Mouse (Mus musculus) MEL (cell line): ENCODE results near the gene Cyp2f2. TPM values are rescaled to one million over a fixed set of nuclear protein-coding genes. Genes with fewer than 3 reads are reported as not detected.

Experiments
- DNase-seq: peaks from one replicate; pipeline ENCODE4 v3.0.0; 2011; ENCODE audit warnings: low read depth, low spot score
- H3K27ac ChIP-seq: 2 replicates; pipeline ENCODE4 v1.5.1; 2012; ENCODE audit warnings: low read depth, mild to moderate bottlenecking, control low read depth, low read length, moderate library complexity; ENCODE audit not compliant: control insufficient read depth
- H3K27me3 ChIP-seq, 2 experiments: fragments of 150-350 bp in 1 of 2; sonication (generic) in 1 of 2; 2 replicates each; pipeline ENCODE4 v1.6.1; 2012; ENCODE audit warnings: low read length in 2 of 2, mild to moderate bottlenecking in 2 of 2, improper control_type of control experiment in 1 of 2, moderate library complexity in 1 of 2; ENCODE audit not compliant: insufficient read depth in 2 of 2, control insufficient read depth in 1 of 2
- H3K36me3 ChIP-seq, 2 experiments: 2 replicates each; pipeline ENCODE4 v1.6.1; 2012 to 2014; ENCODE audit warnings: low read length in 2 of 2, improper control_type of control experiment in 1 of 2, inconsistent platforms in 1 of 2, mild to moderate bottlenecking in 1 of 2; ENCODE audit not compliant: insufficient read depth in 2 of 2, control insufficient read depth in 1 of 2
- H3K4me1 ChIP-seq, 2 experiments: fragments of 150-350 bp in 1 of 2; sonication (generic) in 1 of 2; 2 replicates each; pipeline ENCODE4 v1.6.1; 2012; ENCODE audit warnings: low read length in 2 of 2, improper control_type of control experiment in 1 of 2, mild to moderate bottlenecking in 1 of 2; ENCODE audit not compliant: insufficient read depth in 2 of 2, control insufficient read depth in 1 of 2
- H3K4me3 ChIP-seq, 2 experiments: fragments of 150-350 bp in 1 of 2; sonication (generic) in 1 of 2; 2 replicates each; pipeline ENCODE4 v1.5.1; 2012; ENCODE audit warnings: low read depth in 2 of 2, low read length in 2 of 2, mild to moderate bottlenecking in 2 of 2, moderate library complexity in 2 of 2, control low read depth in 1 of 2, improper control_type of control experiment in 1 of 2; ENCODE audit not compliant: control insufficient read depth in 1 of 2, insufficient read depth in 1 of 2
- H3K79me2 ChIP-seq: 2 replicates; pipeline ENCODE4 v1.6.1; 2012; ENCODE audit warnings: mild to moderate bottlenecking, low read length, moderate library complexity; ENCODE audit not compliant: control insufficient read depth, poor library complexity, insufficient read depth
- H3K9ac ChIP-seq: 2 replicates; pipeline ENCODE4 v1.6.1; 2012; ENCODE audit warnings: low read depth, mild to moderate bottlenecking, control low read depth, low read length, moderate library complexity; ENCODE audit not compliant: control insufficient read depth, poor library complexity, severe bottlenecking
- H3K9me3 ChIP-seq: fragments of 150-350 bp; sonication (generic); replicated peaks from 2 replicates; pipeline ENCODE4 v1.6.1; 2012; ENCODE audit warnings: mild to moderate bottlenecking, low read length, improper control_type of control experiment, moderate library complexity; ENCODE audit not compliant: insufficient read depth
- BHLHE40 ChIP-seq: IDR thresholded peaks from 2 replicates; pipeline ENCODE4 v1.6.1; 2012; ENCODE audit warnings: low read depth, mild to moderate bottlenecking, inconsistent platforms, low read length, improper control_type of control experiment, borderline replicate concordance
- CHD1 ChIP-seq: IDR thresholded peaks from 2 replicates; pipeline ENCODE4 v1.6.1; 2012; ENCODE audit warnings: low read depth, mild to moderate bottlenecking, inconsistent platforms, low read length, improper control_type of control experiment
- CTCF ChIP-seq, 3 experiments: IDR thresholded peaks in 2 of 3; conservative IDR thresholded peaks in 1 of 3; 2 replicates each; pipeline ENCODE4 v1.5.1; 2011 to 2012; ENCODE audit warnings: low read length in 3 of 3, low read depth in 2 of 3, mild to moderate bottlenecking in 2 of 3, improper control_type of control experiment in 1 of 3, inconsistent platforms in 1 of 3, mixed read lengths in 1 of 3, moderate library complexity in 1 of 3; ENCODE audit not compliant: control insufficient read depth in 1 of 3, insufficient read depth in 1 of 3, poor library complexity in 1 of 3, severe bottlenecking in 1 of 3
- E2F4 ChIP-seq: IDR thresholded peaks from 2 replicates; pipeline ENCODE4 v1.6.1; 2011; ENCODE audit warnings: low read depth, low read length, improper control_type of control experiment, borderline replicate concordance
- ELF1 ChIP-seq: IDR thresholded peaks from 2 replicates; pipeline ENCODE4 v1.6.1; 2014; ENCODE audit warnings: low read depth, mild to moderate bottlenecking, inconsistent platforms, low read length, improper control_type of control experiment, moderate library complexity
- EP300 ChIP-seq, 2 experiments: IDR thresholded peaks; 2 replicates each; pipeline ENCODE4 v1.6.1; 2011; ENCODE audit warnings: improper control_type of control experiment in 2 of 2, low read length in 2 of 2, low read depth in 1 of 2, mild to moderate bottlenecking in 1 of 2
- ETS1 ChIP-seq: IDR thresholded peaks from 2 replicates; pipeline ENCODE4 v1.6.1; 2012; ENCODE audit warnings: low read depth, mild to moderate bottlenecking, inconsistent platforms, low read length, improper control_type of control experiment, moderate library complexity
- GATA1 ChIP-seq: IDR thresholded peaks from 2 replicates; pipeline ENCODE4 v1.6.1; 2011; ENCODE audit warnings: low read depth, low read length, improper control_type of control experiment
- HCFC1 ChIP-seq: IDR thresholded peaks from 2 replicates; pipeline ENCODE4 v1.6.1; 2012; ENCODE audit warnings: low read depth, mild to moderate bottlenecking, inconsistent platforms, low read length, improper control_type of control experiment, moderate library complexity
- JUND ChIP-seq: IDR thresholded peaks from 2 replicates; pipeline ENCODE4 v1.6.1; 2011; ENCODE audit warnings: low read depth, mild to moderate bottlenecking, improper control_type of control experiment, low read length
- KAT2A ChIP-seq: conservative IDR thresholded peaks from 2 replicates; pipeline ENCODE4 v1.6.1; 2012; ENCODE audit warnings: low read depth, low read length, improper control_type of control experiment, inconsistent platforms
- MAFK ChIP-seq: IDR thresholded peaks from 2 replicates; pipeline ENCODE4 v1.6.1; 2011; ENCODE audit warnings: low read depth, mild to moderate bottlenecking, low read length, improper control_type of control experiment, borderline replicate concordance
- MEF2A ChIP-seq: IDR thresholded peaks from 2 replicates; pipeline ENCODE4 v1.6.1; 2014; ENCODE audit warnings: low read depth, mild to moderate bottlenecking, inconsistent platforms, low read length, improper control_type of control experiment; ENCODE audit not compliant: poor library complexity, insufficient replicate concordance, severe bottlenecking; ENCODE audit errors: extremely low read depth
- MXI1 ChIP-seq: IDR thresholded peaks from 2 replicates; pipeline ENCODE4 v1.6.1; 2011; ENCODE audit warnings: mild to moderate bottlenecking, low read depth, low read length, improper control_type of control experiment
- MYB ChIP-seq: IDR thresholded peaks from 2 replicates; pipeline ENCODE4 v1.6.1; 2011; ENCODE audit warnings: mild to moderate bottlenecking, low read depth, low read length, improper control_type of control experiment
- MYC ChIP-seq: IDR thresholded peaks from 2 replicates; pipeline ENCODE4 v1.6.1; 2011; ENCODE audit warnings: low read depth, mild to moderate bottlenecking, low read length, improper control_type of control experiment, moderate library complexity
- NRF1 ChIP-seq: IDR thresholded peaks from 2 replicates; pipeline ENCODE4 v1.6.1; 2014; ENCODE audit warnings: low read depth, mild to moderate bottlenecking, inconsistent platforms, low read length, improper control_type of control experiment, moderate library complexity; ENCODE audit not compliant: poor library complexity, insufficient read depth, severe bottlenecking
- POLR2AphosphoS2 ChIP-seq: IDR thresholded peaks from 2 replicates; pipeline ENCODE4 v1.6.1; 2011; ENCODE audit warnings: low read length, improper control_type of control experiment
- RAD21 ChIP-seq: IDR thresholded peaks from 2 replicates; pipeline ENCODE4 v1.6.1; 2011; ENCODE audit warnings: mild to moderate bottlenecking, low read depth, low read length, improper control_type of control experiment
- RCOR1 ChIP-seq: IDR thresholded peaks from 2 replicates; pipeline ENCODE4 v1.6.1; 2012; ENCODE audit warnings: low read depth, mild to moderate bottlenecking, inconsistent platforms, low read length, improper control_type of control experiment
- TAL1 ChIP-seq: IDR thresholded peaks from 2 replicates; pipeline ENCODE4 v1.6.1; 2012; ENCODE audit warnings: mild to moderate bottlenecking, inconsistent platforms, low read length, moderate library complexity, mixed read lengths
- TBP ChIP-seq: IDR thresholded peaks from 2 replicates; pipeline ENCODE4 v1.8.0; 2011; ENCODE audit warnings: low read depth, low read length, improper control_type of control experiment
- UBTF ChIP-seq: IDR thresholded peaks from 2 replicates; pipeline ENCODE4 v1.6.1; 2012; ENCODE audit warnings: low read depth, mild to moderate bottlenecking, inconsistent platforms, low read length, improper control_type of control experiment, moderate library complexity, borderline replicate concordance; ENCODE audit not compliant: insufficient read depth
- USF2 ChIP-seq, 2 experiments: IDR thresholded peaks; 2 replicates each; pipeline ENCODE4 v1.6.1; 2011 to 2012; ENCODE audit warnings: improper control_type of control experiment in 2 of 2, low read length in 2 of 2, borderline replicate concordance in 1 of 2, inconsistent platforms in 1 of 2, low read depth in 1 of 2, mild to moderate bottlenecking in 1 of 2; ENCODE audit not compliant: insufficient read depth in 1 of 2
- ZC3H11A ChIP-seq: IDR thresholded peaks from 2 replicates; pipeline ENCODE4 v1.6.1; 2012; ENCODE audit warnings: low read depth, mild to moderate bottlenecking, inconsistent platforms, low read length, improper control_type of control experiment
- ZKSCAN1 ChIP-seq: IDR thresholded peaks from 2 replicates; pipeline ENCODE4 v1.6.1; 2012; ENCODE audit warnings: low read depth, mild to moderate bottlenecking, inconsistent platforms, low read length, improper control_type of control experiment, moderate library complexity
- ZMIZ1 ChIP-seq: IDR thresholded peaks from 2 replicates; pipeline ENCODE4 v1.6.1; 2012; ENCODE audit warnings: low read depth, mild to moderate bottlenecking, inconsistent platforms, low read length, improper control_type of control experiment, moderate library complexity
- ZNF384 ChIP-seq: IDR thresholded peaks from 2 replicates; pipeline ENCODE4 v1.6.1; 2012; ENCODE audit warnings: low read depth, mild to moderate bottlenecking, inconsistent platforms, low read length, improper control_type of control experiment
- polyA plus RNA-seq, 2 experiments: library from polyadenylated mRNA; stranded (reverse) in 1 of 2; unstranded in 1 of 2; fragments of >175 nt in 1 of 2; fragments of >200 nt in 1 of 2; gene quantifications; 2 replicates each; pipeline versions ENCODE4 v1.2.1 to v1.2.4; 2012; ENCODE audit warnings: low replicate concordance in 2 of 2, low read depth in 1 of 2; ENCODE audit not compliant: insufficient read length in 2 of 2, insufficient read depth in 1 of 2, missing spikeins in 1 of 2
- total RNA-seq: library from RNA; depleted of rRNA; stranded (reverse); fragments of 300-350 nt; gene quantifications from 2 replicates; pipeline ENCODE4 v1.2.3, GENCODE M21; 2012

The Cyp2f2 gene
- total and polyA plus RNA-seq, 3 experiments: not detected

DNA sequence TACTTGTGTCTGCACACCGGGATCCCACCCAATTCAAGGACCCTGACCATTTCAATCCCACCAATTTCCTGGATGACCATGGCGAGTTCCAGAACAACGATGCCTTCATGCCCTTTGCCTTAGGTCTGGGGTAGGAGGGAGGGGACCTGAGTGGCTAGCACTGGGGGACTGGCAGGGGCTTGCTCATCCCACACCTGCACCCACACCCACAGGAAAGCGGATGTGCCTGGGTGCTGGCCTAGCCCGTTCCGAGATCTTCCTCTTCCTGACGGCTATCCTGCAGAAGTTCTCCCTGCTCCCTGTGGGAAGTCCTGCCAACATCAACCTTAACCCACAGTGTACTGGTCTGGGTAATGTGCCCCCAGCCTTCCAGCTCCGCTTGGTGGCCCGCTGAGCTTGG, 38.5 kb downstream of the Cyp2f2 start:
- no peak overlapping the region for H3K4me3 ChIP-seq
- H3K27ac ChIP-seq: no peak overlapping the region
- H3K4me1 ChIP-seq: no peaks in the 10 kb centered on the region
- no peak overlapping the region for H3K9ac ChIP-seq
- TF ChIP-seq ZNF384 (no peak), UBTF (no peak), MXI1 (no peak), ZKSCAN1 (no peak), USF2 (IDR thresholded peaks at IDR 0.05; ENCODE audit: borderline replicate concordance in 1 of 2, insufficient read depth in 1 of 2, low read depth in 1 of 2, low read length in 2 of 2) (no peak), NRF1 (no peak), MAFK (no peak), RCOR1 (no peak), BHLHE40 (no peak), JUND (no peak), RAD21 (no peak), CHD1 (no peak), TBP (no peak), MYC (no peak), CTCF (IDR thresholded peaks at IDR 0.05 in 2 of 3, conservative IDR thresholded peaks at IDR 0.05 in 1 of 3; ENCODE audit: control insufficient read depth in 1 of 3, insufficient read depth in 1 of 3, low read depth in 2 of 3, low read length in 3 of 3, poor library complexity in 1 of 3, severe bottlenecking in 1 of 3) (no peak), ETS1 (no peak), KAT2A (no peak), E2F4 (no peak), ZMIZ1 (no peak), ZC3H11A (no peak)
- no peaks in the 10 kb centered on the region for H3K36me3 ChIP-seq
- DNase-seq: no peak
- no peaks in the 10 kb centered on the region for H3K9me3 ChIP-seq
- H3K79me2 ChIP-seq: no peaks in the 10 kb centered on the region; the same call in 1 of the 2 replicates
- H3K27me3 ChIP-seq: no peaks in the 10 kb centered on the region

DNA sequence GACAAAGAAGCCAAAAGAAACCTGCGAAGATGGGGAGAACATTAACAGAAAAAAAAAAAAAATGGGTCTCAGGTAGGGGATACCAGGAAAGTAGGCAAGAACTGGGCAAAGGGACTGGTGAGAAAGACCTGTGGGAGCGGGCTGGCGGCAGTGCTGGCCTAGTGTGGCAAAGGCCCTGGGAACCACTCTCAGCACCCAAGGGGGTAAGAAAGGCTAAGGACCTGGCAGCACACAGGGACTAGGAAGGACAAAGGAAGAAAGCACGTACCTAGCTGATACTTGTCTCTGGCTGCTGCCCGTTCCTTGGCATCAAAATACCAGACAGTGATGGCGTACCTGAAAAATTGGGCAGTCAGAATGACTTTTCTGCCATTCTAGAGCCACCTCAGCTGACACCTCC, 39.5 kb downstream of the Cyp2f2 start:
- H3K4me3 ChIP-seq: no peak overlapping the region
- H3K9me3 ChIP-seq: no peaks in the 10 kb centered on the region
- H3K27me3 ChIP-seq: no peaks in the 10 kb centered on the region
- TF ChIP-seq TAL1 (no peak), ELF1 (no peak), KAT2A (no peak), RAD21 (no peak), MEF2A (no peak), HCFC1 (no peak), MYB (no peak), E2F4 (no peak), MYC (no peak), GATA1 (no peak), NRF1 (no peak), POLR2AphosphoS2 (no peak), MAFK (no peak), RCOR1 (no peak), EP300 (IDR thresholded peaks at IDR 0.05; ENCODE audit: low read depth in 1 of 2, low read length in 2 of 2) (no peak), CHD1 (no peak)
- no peak overlapping the region for H3K9ac ChIP-seq
- no peak for DNase-seq
- H3K4me1 ChIP-seq: no peaks in the 10 kb centered on the region
- no peaks in the 10 kb centered on the region for H3K36me3 ChIP-seq
- no peak overlapping the region for H3K27ac ChIP-seq
- peaks cover 1% of the 10 kb centered on the region; the same call in 1 of the 2 replicates for H3K79me2 ChIP-seq
